Mouse (Mus musculus) spleen, postnatal 14 days (tissue): ENCODE data around the gene Rhoa.
"Not testable (repeated sequence)": the region's sequence is repeated elsewhere in the genome, so short reads cannot be mapped to it uniquely, and the experiment has no call there.

Experiments
- DNase-seq, 2 experiments: peaks; one replicate each; pipeline ENCODE4 v3.0.0; 2021 to 2022; ENCODE audit warnings: low spot score in 2 of 2

Gene Rhoa

DNA sequence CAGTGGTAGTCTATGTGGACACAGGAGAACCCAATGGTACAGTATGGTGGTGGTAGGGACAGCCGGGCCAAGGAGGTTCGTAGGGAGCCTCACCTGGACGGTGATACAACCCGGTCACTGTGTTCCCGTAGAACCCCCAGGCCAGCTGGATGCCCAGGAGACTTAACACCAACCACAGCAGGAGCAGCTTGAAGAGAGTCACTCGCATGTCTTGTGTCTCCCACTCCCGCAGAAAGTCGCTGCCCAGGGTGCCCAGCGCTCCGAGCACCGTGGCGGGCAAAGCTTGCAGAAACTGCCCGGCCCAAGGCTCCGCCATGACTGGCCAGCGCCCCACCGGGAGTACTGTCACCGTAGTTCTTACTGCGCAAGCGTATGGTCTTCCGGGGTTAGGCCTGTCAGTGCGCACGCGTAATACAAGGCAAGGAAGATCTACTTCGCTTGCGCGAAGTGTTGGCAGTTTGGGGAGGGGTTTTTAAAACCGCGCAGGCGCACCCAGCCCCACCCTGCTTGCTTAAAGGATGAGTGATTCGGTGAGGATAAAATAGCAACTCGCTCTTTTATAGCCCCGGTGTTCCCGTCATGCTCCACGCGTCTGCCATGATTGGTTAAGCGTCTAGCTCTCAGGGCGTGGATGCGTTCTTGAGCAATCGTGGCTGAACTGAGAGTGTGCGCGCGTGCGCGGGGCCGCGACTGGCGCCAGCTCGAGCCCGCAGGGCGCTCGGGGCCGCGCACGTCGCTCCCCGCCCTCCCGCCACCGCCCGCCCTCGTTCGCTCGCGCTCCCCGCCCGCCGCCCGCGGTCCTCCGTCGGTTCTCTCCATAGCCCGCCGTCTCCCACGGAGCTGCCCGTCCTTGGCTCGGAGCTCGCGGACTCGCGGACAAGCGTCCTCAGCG lies at the start of gene Rhoa, which contains the start of gene Tcta:
Gene Rhoa (plus strand): TSS at position 501 of the 892 bp plus-strand sequence.
Gene Tcta (minus strand): TSS at position 532 of the 892 bp plus-strand sequence.
- peak; percentile 93 to 95 for DNase-seq

DNA sequence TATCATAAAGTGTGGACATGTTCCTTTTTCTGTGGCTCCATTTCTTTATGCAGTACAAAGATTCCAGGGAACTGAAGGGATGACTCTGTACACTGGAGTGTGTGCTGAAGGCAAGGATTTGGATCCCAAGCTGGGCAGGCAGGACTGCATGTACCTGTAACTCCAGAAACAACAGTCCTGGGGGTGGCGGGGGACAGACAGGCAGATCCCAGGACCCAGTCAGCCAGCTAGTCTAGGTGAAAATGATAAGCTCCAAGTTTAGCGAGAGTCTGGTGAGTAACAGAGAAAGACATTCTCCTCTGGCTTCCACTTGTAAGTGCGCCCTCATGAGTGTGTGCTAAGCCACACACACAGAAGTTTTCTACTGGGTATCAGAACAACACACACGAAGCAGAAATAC lies 45.4 kb upstream of the Rhoa start:
- no peak for DNase-seq

DNA sequence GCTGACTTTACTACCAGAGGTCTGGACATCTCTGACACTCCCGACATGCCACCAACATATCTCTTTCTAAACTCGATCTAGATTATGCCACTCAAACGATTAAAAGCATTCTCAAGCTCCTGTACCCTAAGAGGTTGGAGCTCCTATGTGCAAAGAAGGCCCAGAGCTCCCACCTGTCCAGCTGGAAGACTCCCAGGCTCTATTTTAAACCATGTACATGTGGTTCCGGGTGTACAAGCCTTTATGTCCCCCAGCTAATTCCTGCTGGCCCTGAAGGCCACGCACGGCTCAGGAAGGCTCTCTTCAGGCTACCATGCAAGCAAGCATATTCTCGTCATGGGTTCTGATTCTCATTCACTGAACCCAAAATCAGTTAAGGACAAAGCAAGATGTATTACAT lies 44.1 kb upstream of the Rhoa start:
- no peak for DNase-seq

DNA sequence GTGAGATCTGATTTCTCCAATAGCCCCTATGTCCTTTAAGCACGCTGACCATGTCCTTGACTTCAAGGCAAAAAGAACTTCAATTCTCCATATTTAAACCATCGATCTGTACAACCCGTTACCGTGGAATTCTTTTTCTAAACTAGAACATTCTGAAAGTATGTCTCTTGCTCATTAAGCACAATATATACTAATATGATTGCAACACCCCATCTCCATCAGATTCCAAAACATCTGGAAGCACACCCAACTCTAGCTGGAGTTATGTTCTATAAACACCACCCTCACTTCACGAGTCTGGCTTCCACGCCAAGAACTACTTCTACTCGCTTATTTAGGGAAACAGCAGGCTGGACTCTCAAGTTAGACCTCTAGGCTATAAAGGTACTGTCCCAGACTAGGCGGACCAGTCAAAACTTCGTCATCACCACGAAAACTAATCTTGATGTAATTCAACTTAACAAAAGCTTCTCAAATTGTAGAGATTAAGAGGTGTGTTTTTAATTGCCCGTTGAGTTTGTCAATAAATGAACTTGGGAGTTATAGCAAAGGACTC lies 43.4 kb upstream of the Rhoa start:
- no peak for DNase-seq

DNA sequence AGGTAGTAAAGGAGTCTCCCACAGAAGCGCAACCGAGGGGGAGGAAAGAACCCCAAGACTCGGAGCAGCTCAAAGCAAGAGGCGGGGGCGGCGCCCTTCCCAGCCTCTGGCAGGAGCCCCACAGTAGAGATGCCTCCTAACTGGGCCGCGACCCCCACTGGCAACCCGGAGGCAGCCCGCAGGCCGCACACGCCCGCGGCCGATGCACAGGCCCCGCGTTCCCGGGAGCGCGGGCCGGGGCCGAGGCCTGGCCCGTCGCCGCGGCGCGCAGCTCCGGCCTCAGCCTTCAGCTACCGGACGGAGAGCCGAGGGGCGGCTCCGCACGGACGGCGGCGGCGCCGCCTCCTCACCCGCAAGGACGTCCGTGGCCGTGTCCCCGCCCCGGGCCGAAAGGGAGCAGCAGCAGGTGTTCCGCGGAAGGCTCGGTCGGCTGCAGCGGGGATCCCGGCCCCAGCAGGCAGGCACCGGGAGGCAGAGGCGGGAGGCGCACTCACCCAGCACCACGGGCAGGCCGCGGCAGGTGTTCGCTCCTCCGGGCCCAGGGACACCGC lies 42.7 kb upstream of the Rhoa start:
- DNase-seq = no peak

DNA sequence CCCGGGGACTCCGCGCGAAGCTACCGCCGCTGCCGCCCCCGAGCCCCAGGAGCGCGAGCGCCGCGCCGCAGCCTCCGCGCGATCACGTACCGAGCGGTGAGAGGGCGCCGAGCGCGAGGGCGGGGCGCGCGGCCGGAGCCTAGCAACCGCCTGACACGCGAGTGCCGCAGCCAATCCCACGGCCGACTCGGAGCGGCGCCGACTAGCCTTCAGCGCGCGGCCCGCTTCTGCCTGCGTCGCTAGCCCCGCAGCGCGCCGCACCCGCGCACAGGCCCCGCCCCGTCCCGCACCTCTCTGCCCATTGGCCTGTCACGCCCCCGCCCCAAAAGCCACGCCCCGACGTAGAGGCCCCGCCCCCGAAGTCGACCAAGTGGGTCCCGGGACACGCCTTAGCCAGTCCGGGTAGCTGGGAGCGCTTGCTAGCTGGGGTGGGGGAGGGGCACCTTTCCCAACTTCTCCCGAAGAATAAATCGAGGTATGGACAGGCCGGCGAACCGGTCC lies 42.2 kb upstream of the Rhoa start, which contains the start of gene Dag1:
Gene Dag1 (minus strand): TSS at position 269 of the 501 bp plus-strand sequence.
- DNase-seq = peak; percentile 96 to 97

DNA sequence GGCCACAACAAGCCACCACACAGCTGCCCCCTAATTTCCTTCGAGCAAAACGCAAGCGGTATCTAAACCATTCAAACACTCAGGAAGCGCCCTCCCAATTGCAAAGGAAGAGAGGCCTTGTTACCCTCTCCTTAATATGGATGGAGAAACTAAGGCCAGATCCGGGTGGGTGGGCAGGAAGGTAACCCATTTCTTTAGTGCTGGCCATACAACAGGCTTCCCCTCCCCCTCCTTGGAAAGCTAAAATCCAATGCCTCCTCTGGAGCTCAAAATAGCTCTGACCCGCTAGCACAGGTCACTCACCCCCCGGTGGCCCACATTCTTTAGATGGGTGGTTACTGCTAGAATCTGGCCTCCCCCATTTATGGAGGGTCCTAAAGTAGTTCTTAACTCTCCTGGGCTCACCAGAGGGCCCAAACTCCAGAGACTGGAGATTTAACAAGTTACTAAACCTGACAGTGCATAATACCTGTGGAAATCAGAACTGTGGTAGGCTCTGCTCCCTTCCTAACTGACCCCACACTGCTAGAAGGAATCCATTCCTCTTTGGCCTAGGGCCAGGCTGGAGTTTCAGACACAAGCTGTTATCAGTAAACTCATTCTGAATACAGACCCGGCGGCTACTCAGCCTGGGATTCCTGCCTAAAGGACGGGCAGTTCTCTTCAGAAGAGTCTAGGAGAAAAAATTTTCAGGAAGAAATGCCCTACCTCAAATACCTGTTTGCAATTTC lies 41.6 kb upstream of the Rhoa start:
- DNase-seq = peak in 1 of 2 experiments; percentile 2

DNA sequence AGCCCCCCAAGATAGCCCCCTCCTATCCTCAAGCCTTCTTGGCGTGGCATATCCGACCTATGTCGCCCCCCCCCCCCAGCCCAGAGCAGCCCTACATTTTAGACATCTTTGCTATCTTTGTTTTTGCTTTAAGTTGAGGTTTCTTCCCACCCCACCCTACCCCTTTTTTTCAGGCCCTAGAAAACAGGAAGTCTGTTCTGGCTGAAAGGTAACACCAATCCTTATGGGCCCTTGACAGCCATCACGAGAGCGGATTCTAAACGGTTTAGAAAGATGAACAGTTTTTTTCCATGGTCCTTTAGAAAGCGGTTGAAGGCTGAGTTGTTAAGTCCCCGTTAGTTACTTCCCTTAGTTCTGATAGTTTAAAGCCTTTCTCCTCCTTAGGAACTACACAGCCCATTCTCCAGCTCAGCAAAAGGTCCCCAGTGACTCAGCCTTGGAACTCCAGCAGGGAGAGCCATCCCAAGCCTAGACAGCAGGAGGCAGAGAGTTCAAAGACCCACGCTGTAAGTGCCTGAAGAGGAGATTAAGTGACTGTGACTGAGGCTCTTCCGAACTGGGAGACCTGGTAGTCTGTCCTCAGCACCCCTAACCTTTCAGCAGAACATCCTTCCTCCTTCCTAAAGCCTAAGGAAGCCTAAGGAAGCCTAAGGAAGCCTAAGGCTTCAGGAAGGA lies 39.5 kb upstream of the Rhoa start:
- no peak for DNase-seq

DNA sequence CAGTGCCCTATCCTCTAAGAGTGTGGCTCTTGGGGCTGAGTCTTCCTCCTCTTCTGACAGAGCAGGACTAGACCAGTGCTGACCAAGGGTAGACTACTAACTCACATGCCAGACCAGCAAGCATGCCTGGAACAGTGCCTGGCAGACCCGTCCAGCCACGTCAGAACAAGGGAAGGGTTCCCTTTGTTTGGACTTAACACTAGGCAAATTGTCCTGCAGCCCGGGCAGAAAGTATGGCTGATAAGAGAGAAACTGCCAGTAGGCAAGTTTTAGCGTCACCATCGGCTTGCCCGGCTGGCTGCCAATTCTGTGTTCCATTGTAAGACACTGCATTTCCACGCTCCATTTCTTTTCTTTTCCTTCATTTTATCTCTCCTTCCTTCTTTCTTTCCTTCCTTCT lies 38.2 kb upstream of the Rhoa start:
- no peak for DNase-seq

DNA sequence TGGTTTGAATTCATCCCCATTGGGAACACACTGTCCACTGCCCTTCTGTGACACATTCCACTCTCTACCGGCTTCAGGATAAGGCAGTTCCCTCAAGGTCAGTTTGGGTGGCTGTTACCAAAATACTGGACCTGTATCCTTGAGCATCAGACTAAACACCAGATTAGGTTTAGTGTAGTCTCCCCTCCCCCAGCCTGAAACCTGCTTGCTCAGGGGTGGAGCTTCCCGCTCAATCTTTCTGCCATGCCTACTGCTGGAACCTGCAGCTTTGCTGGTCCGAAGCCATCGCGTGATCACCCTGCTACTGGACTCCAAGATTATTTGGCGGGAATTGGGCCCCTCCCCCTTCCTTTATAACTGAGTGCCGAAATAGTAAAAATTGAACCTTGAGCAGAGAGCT lies 37.2 kb upstream of the Rhoa start:
- DNase-seq = not testable (repeated sequence)

DNA sequence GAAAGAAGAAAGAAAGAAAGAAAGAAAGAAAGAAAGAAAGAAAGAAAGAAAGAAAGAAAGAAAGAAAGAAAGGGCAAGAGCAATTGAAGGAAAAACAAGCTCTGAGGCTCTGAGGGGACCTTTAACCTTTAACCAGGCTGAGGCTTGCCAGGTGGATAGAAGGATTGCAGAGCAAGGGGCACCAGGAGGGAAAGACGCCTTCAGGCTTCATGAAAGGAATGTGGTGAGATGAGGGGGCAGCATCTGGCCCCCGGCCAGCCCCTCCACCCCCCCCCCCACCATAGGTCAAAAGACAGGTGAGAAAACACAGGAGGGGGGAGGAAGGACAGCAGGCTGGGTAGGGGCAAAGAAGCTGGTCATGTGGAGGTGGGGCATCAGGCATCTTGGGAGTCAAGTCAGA lies 34.0 kb upstream of the Rhoa start:
- DNase-seq = no peak

DNA sequence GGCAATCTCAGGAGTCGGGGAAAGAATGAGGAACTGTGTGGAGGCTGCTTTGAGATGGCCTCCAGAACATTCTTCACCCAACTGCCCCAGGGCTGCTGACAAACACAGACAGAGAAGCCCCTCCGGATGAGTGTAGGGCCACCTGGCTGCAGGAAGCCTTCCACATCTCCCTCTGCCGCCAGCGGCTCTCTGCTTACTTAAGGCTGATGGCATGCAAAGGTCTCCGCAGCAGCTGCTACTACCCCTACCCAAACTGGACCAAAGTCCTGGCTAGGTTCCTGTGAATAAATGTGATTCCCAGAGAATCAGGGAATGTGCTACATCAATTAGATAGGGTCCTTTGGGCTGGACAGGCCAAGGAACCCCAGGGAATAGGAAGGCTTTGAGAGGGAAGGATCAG lies 33.2 kb upstream of the Rhoa start:
- no peak for DNase-seq

DNA sequence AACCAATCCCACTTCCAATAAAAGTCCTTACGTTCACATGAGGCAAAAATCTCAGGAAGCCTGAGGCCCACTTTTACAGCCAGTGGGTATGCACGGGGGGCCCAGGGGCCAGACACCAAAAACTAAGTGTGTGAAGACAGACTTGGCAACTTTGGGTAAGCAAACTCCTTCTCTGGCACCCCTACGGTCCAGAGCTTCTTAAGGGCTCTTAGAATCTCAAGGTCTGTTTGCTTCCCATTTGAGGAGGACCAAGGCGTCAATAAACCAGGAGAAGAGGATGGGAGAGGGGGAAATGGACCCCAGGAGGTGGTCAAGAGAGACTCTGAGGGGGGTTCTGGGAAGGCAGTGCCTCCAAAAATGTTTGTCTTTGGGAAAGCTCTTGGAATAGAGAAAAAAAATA lies 32.4 kb upstream of the Rhoa start:
- no peak for DNase-seq

DNA sequence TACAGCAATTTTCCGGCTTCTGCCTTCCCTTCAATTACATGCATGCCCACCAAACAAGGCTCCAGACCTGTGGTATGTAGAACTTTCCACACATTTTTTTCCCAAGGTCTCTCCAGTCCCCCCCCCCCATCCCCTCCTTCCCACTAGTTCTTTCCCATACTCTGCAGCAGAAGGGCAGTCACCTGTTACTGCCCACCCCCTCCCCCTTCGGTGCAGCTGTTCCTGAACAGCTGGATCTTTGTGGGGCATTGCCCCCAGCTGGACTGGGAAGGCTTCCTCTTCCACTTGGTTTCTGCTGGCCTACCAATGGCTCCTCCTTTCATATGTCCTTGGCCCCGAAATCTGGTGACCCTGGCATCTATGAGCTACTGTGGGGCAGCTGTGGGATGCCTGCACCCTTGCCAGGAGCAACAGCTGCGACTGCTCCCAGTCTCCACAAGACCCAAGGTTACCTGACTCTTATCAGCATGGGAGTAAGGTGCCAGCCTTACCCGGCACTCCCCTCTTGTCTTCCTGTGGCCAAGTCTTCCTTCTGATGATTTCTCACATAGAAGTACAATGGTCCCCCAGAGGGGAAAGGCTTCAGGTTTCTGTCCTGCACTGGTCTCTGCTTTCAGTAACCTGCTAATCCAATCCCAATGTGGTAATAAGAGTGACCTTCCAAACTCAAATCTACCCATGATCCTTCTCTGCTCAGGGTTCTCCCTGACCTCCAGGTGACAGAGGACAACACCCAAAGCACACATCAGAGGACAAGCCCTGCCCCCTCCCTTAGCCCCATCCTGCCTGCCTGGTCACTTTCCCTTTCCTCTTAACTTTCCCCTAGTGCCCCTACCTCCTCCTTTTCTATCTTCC lies 31.2 kb upstream of the Rhoa start:
- no peak for DNase-seq

DNA sequence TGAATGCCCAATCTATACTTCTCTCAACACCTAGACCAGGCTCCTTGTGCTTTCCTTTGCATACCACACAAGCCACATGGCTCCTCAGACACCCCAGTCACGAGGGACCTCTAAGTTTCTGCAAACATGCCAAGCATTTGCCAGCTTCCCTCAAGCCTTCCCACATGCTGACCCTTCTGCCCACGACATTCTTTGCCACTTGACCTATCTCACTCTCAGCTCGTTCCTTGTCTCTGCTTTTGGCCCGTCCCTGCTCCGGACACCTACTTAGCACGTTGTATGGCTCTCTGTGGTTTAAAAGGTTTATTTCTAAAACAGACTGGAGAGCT lies 30.6 kb upstream of the Rhoa start:
- DNase-seq = no peak

DNA sequence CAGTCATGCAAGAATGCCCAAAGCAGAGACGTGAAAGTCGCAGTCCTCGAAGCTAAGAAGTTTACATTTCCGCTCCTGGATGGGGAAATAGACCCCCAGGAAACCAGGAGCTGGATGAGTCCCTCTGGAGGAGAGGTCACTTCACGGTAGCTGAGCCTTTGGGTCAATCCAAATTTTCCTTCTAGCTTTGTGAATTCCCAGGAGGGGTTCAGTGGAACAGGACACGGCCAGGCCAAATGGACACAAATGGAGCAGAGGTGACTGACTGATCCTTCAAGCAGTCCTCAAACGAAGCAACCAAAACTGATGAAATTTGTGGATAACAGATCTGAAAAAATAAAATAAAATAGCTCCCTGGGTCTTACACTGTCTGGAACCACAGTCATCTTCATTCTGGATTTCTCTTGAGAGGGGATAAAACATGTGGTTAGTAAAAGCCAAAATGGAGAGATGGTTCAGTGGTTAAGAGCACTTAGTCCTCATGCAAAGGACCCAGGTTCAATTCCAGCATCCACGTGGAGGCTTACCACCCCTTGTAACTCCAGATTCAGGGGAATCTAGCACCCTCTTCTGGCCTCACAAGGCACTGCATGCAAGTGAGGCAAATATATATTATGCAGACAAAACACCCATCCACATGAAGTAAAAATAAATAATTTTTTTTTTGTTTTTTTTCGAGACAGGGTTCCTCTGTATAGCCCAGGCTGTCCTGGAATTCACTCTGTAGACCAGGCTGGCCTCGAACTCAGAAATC lies 27.1 kb upstream of the Rhoa start:
- peak; percentile 29 to 59 for DNase-seq

DNA sequence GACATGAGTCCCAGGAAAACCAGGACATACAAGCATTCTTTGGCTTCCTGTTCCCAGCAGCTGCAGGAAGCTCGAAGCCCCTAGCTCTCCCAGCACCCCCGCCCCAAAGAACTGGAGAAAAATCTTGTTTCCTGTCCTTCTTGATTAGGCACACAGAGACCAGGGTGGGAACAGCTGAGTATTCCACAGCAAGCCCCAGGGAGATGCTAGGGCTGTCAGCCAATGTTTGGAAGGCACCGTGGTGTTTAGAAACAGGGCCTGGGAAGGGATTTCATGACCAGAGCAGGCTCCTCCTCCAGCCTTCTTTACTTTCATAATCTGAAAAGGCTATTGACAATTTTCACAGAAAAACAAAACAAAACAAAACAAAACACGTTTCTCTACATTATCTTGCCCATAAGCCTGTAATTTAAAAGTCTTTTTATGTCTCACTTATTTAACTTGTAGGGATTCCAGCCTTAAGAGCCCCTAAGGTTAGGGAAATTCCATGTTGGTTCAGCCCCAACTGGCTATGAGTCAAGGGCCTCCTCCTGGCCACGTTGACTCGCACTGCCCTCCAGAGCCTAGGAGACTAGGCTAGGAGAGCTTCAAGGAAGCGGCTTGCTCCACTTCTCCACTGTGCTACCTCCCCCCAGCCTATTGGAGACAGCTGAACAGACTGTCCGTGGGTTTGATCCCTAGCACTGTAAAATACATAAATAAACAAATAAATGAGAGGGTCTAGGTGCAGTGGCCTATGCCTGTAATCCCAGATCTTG lies 25.7 kb upstream of the Rhoa start:
- DNase-seq = no peak

DNA sequence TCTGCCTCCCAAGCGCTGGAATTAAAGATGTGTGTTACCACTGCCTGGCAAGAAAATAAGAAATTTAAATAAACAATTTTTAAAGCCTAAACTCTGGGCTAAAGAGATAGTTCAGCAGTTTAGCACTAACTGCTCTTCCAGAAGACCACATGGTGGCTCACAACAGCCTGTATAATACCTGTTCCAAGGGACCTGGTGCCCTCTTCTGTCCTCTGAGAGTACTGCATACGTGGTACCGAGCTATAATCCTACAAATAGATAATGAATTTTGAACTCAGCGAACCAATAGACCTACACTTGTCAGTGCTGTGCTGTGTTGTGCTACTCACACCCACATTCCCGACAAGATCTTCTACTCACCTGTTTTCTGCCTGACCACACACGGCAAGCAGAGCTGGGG lies 21.5 kb upstream of the Rhoa start:
- DNase-seq = peak; percentile 59 to 78
